Mouse (Mus musculus): ENCODE results near the gene Mt4.

The Mt4 gene

GRCm38 (mm10) chr8:94136933-94137332, at the start of gene Mt4:
TSS of gene Mt4 (plus strand) at chr8:94137197.
- DNase-seq (ENCODE audit: low read depth, low spot score), result no peak

GRCm38 (mm10) chr8:94087964-94088363, 49.0 kb upstream of the Mt4 start:
- no peak for DNase-seq (ENCODE audit: low read depth, low spot score)

GRCm38 (mm10) chr8:94089715-94090114, 47.3 kb upstream of the Mt4 start:
- DNase-seq (ENCODE audit: low read depth, low spot score), result no peak

- DNase-seq (ENCODE audit: low read depth, low spot score), result no peak
These were observed 44.1 kb upstream of the Mt4 start for GRCm38 (mm10) chr8:94092848-94093247.

- no peak for DNase-seq (ENCODE audit: low read depth, low spot score)
These were observed 42.7 kb upstream of the Mt4 start for GRCm38 (mm10) chr8:94094281-94094680.

- peak; percentile 99 for DNase-seq (ENCODE audit: low read depth, low spot score)
These were observed 38.7 kb upstream of the Mt4 start, which contains the start of gene Bbs2 for GRCm38 (mm10) chr8:94098081-94098974. TSS of gene Bbs2 (minus strand) at chr8:94098928.

GRCm38 (mm10) chr8:94098996-94099395, 38.0 kb upstream of the Mt4 start:
- no peak for DNase-seq (ENCODE audit: low read depth, low spot score)

- no peak for DNase-seq (ENCODE audit: low read depth, low spot score)
These were observed 32.9 kb upstream of the Mt4 start for GRCm38 (mm10) chr8:94104146-94104545.

- DNase-seq (ENCODE audit: low read depth, low spot score), result no peak
These were observed 29.1 kb upstream of the Mt4 start for GRCm38 (mm10) chr8:94107871-94108270.

- DNase-seq (ENCODE audit: low read depth, low spot score), result no peak
These were observed 27.6 kb upstream of the Mt4 start for GRCm38 (mm10) chr8:94109396-94109795.

GRCm38 (mm10) chr8:94109835-94110234, 27.2 kb upstream of the Mt4 start:
- no peak for DNase-seq (ENCODE audit: low read depth, low spot score)

GRCm38 (mm10) chr8:94110526-94111177, 26.3 kb upstream of the Mt4 start:
- DNase-seq (ENCODE audit: low read depth, low spot score), result no peak

GRCm38 (mm10) chr8:94113435-94113834, 23.6 kb upstream of the Mt4 start:
- DNase-seq (ENCODE audit: low read depth, low spot score), result no peak

GRCm38 (mm10) chr8:94113972-94114371, 23.0 kb upstream of the Mt4 start:
- no peak for DNase-seq (ENCODE audit: low read depth, low spot score)

- peak; percentile 64 for DNase-seq (ENCODE audit: low read depth, low spot score)
These were observed 18.1 kb upstream of the Mt4 start for GRCm38 (mm10) chr8:94118776-94119430.

GRCm38 (mm10) chr8:94121625-94122024, 15.4 kb upstream of the Mt4 start:
- no peak for DNase-seq (ENCODE audit: low read depth, low spot score)

- no peak for DNase-seq (ENCODE audit: low read depth, low spot score)
These were observed 14.1 kb upstream of the Mt4 start for GRCm38 (mm10) chr8:94122711-94123468.

- DNase-seq (ENCODE audit: low read depth, low spot score), result no peak
These were observed 9.3 kb upstream of the Mt4 start for GRCm38 (mm10) chr8:94127711-94128110.

- DNase-seq (ENCODE audit: low read depth, low spot score), result peak; percentile 60
These were observed 7.7 kb upstream of the Mt4 start for GRCm38 (mm10) chr8:94129133-94129789.

- no peak for DNase-seq (ENCODE audit: low read depth, low spot score)
These were observed 6.9 kb upstream of the Mt4 start for GRCm38 (mm10) chr8:94130126-94130525.

GRCm38 (mm10) chr8:94132096-94132495, 4.9 kb upstream of the Mt4 start:
- no peak for DNase-seq (ENCODE audit: low read depth, low spot score)
